Mouse (Mus musculus): ENCODE data around the gene Pgm5.

GRCm38 (mm10) chr19:24897006-24897895 lies 35.6 kb upstream of the Pgm5 start:
- TF ChIP-seq TCF12 (IDR thresholded peaks at IDR 0.05; ENCODE audit: low read depth, low read length) = no peak
- no peak for TF ChIP-seq GATA1 (IDR thresholded peaks at IDR 0.05; ENCODE audit: low read depth, low read length)
- no peak for TF ChIP-seq MYC (IDR thresholded peaks at IDR 0.05; ENCODE audit: low read depth, low read length)
- TF ChIP-seq CTCF (IDR thresholded peaks at IDR 0.05 in 2 of 3, conservative IDR thresholded peaks at IDR 0.05 in 1 of 3; ENCODE audit: control insufficient read depth in 1 of 3, insufficient read depth in 1 of 3, low read depth in 2 of 3, low read length in 3 of 3, poor library complexity in 1 of 3, severe bottlenecking in 1 of 3) = no peak

Data from MEL (cell line).